Mouse (Mus musculus) inflammation-experienced regulatory T-cells, adult 16 weeks (primary cell): ENCODE data around the gene Hist2h3b. TPM values are rescaled to one million over a fixed set of nuclear protein-coding genes. Genes with fewer than 3 reads are reported as not detected.

Experiments used
- polyA plus RNA-seq: library from polyadenylated mRNA; unstranded; fragments of 100-300 nt; shearing (Covaris generic); gene quantifications from one replicate; pipeline ENCODE4 v1.2.1, GENCODE M21; 2017

Gene Hist2h3b
- polyA plus RNA-seq = 1.5 TPM

GRCm38 (mm10) chr3:96268051-96268775 lies at the start of gene Hist2h3b:
TSS of gene Hist2h3b (plus strand) at chr3:96268654.

GRCm38 (mm10) chr3:96219661-96220130 lies 48.8 kb upstream of the Hist2h3b start, which contains the start of the genes Bola1 and Hist2h2ab:
TSS of gene Bola1 (minus strand) at chr3:96219709.
TSS of gene Hist2h2ab (plus strand) at chr3:96219865.

GRCm38 (mm10) chr3:96220765-96221639 lies 47.5 kb upstream of the Hist2h3b start, which contains the start of the genes Hist2h2ac and Hist2h2be:
TSS of gene Hist2h2ac (minus strand) at chr3:96220880.
TSS of gene Hist2h2be (plus strand) at chr3:96221119.

GRCm38 (mm10) chr3:96238954-96239793 lies 29.3 kb upstream of the Hist2h3b start, which contains the start of gene Hist2h3c2:
TSS of gene Hist2h3c2 (minus strand) at chr3:96239127.

GRCm38 (mm10) chr3:96239949-96240798 lies 28.3 kb upstream of the Hist2h3b start, which contains the start of gene Hist2h2aa2:
TSS of gene Hist2h2aa2 (minus strand) at chr3:96240276.

GRCm38 (mm10) chr3:96245003-96245886 lies 23.2 kb upstream of the Hist2h3b start, which contains the start of gene Hist2h2aa1:
TSS of gene Hist2h2aa1 (plus strand) at chr3:96245497.

GRCm38 (mm10) chr3:96246427-96246856 lies 22.0 kb upstream of the Hist2h3b start, which contains the start of gene Hist2h3c1:
TSS of gene Hist2h3c1 (plus strand) at chr3:96246685.

GRCm38 (mm10) chr3:96262979-96263550 lies 5.4 kb upstream of the Hist2h3b start, which contains the start of gene Hist2h4:
TSS of gene Hist2h4 (minus strand) at chr3:96263311.

GRCm38 (mm10) chr3:96269511-96270474 lies 1.3 kb downstream of the Hist2h3b start, which contains the start of gene Hist2h2bb:
TSS of gene Hist2h2bb (plus strand) at chr3:96269752.

GRCm38 (mm10) chr3:96293787-96294186 lies 25.3 kb downstream of the Hist2h3b start, which contains the start of gene Fcgr1:
TSS of gene Fcgr1 (minus strand) at chr3:96293969.

Other genes with a start within 250 kb of the Hist2h3b start
- 30.5 TPM for gene Vps45, start 210.2 kb upstream of the Hist2h3b start, polyA plus RNA-seq
- 30.5 TPM for gene Otud7b, start 164.1 kb upstream of the Hist2h3b start, polyA plus RNA-seq
- gene Mtmr11, start 106.7 kb upstream of the Hist2h3b start, polyA plus RNA-seq = 3.6 TPM
- 175 TPM for gene Sf3b4, start 96.3 kb upstream of the Hist2h3b start, polyA plus RNA-seq
- gene Sv2a, start 87.5 kb upstream of the Hist2h3b start, polyA plus RNA-seq = 2.9 TPM
- gene Bola1, start 48.9 kb upstream of the Hist2h3b start, polyA plus RNA-seq = 37.2 TPM
- gene Hist2h2ab, start 48.8 kb upstream of the Hist2h3b start, polyA plus RNA-seq = not detected
- 5.7 TPM for gene Hist2h2ac, start 47.8 kb upstream of the Hist2h3b start, polyA plus RNA-seq
- 4.3 TPM for gene Hist2h2be, start 47.5 kb upstream of the Hist2h3b start, polyA plus RNA-seq
- 0.43 TPM for gene Hist2h3c2, start 29.5 kb upstream of the Hist2h3b start, polyA plus RNA-seq
- gene Hist2h2aa2, start 28.4 kb upstream of the Hist2h3b start, polyA plus RNA-seq = 39.8 TPM
- gene Hist2h2aa1, start 23.2 kb upstream of the Hist2h3b start, polyA plus RNA-seq = 1.5 TPM
- not detected for gene Hist2h3c1, start 22.0 kb upstream of the Hist2h3b start, polyA plus RNA-seq
- 2.3 TPM for gene Hist2h4, start 5.3 kb upstream of the Hist2h3b start, polyA plus RNA-seq
- gene Hist2h2bb, start 1.1 kb downstream of the Hist2h3b start, polyA plus RNA-seq = 4.9 TPM
- 0.43 TPM for gene Fcgr1, start 25.3 kb downstream of the Hist2h3b start, polyA plus RNA-seq
- not detected for gene BC107364, start 183.7 kb downstream of the Hist2h3b start, polyA plus RNA-seq